Mouse (Mus musculus): Measurements from ENCODE around the gene Pemt. TPM values are rescaled to one million over a fixed set of nuclear protein-coding genes. Genes with fewer than 3 reads are reported as not detected.
A peak's percentile ranks its signal among the peaks of the same experiment; 100 is the strongest.

Pemt gene
- polyA plus RNA-seq, 1 experiment from 2014 or later: 592 TPM

DNA sequence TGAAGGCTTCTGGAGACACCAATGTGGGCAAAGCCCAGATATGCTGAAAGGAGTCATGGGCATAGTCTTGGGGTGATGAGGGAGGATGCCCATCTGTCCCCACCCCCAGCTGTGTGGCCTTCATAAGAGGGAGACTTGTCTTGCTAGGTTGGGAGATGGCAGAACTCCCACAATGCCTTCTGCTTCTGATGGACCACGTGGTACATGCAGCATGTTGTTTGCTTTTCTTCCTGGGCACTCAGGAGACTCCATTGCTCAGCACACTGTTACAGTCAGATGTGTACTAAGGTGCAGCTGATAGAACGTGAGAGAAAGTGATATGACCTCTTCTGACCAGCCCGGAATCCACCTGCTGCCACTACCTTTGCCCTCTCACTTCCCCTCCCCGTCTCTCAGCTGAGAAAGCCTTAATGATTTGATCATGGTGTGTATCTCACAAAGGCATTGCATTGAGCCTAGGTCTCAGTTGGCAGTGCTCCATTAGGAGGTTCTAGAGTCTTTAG, 15.3 kb upstream of the Pemt start:
- H3K4me3 ChIP-seq (ENCODE audit: low read depth, low read length): no peak overlapping the region
- H3K9ac ChIP-seq (replicated peaks): no peak overlapping the region
- no peak for DNase-seq
- WGBS (ENCODE audit: insufficient replicate concordance): 51% methylated on average over 4 of the region's 4 CpGs
- TF ChIP-seq EP300 (IDR thresholded peaks at IDR 0.05; ENCODE audit: low read depth) (no peak), CTCF (IDR thresholded peaks at IDR 0.05; ENCODE audit: low read depth) (no peak)
- no peak overlapping the region for H3K27ac ChIP-seq (ENCODE audit: low read depth)
- peaks cover 6% of the 10 kb centered on the region; the same call in 1 of the 2 replicates for H3K4me1 ChIP-seq (ENCODE audit: insufficient read depth)
- H3K9me3 ChIP-seq (ENCODE audit: low read length): no peaks in the 10 kb centered on the region
- no peaks in the 10 kb centered on the region for H3K36me3 ChIP-seq (replicated peaks; ENCODE audit: insufficient read depth, low read length)
- no peaks in the 10 kb centered on the region for H3K27me3 ChIP-seq (ENCODE audit: insufficient read depth, low read length)
- H3K4me2 ChIP-seq (ENCODE audit: low read depth, low read length): no peak overlapping the region
- no peak for ATAC-seq

DNA sequence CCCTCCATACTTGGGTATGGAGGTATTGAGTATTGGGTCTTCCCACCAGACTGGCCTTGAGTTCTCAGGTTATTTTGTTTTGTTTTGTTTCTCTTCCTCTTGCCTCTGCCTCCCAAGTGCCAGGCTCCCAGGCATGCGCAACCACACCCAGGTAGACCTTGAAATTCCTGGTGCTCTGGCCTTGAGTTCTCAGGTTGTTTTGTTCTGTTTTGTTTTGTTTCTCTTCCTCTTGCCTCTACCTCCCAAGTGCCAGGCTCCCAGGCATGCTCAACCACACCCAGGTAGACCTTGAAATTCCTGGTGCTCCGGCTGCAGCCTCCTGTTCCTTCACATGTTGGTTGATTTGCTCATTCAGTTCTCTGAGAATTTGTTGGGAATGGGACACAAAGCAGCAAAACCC, 13.7 kb upstream of the Pemt start:
- ATAC-seq: no peak
- WGBS (ENCODE audit: insufficient replicate concordance): 90% methylated on average over 2 of the region's 2 CpGs

GRCm38 (mm10) chr11:60058441-60058840, 12.2 kb upstream of the Pemt start:
- DNase-seq (no peak), ATAC-seq (no peak)
- Histone ChIP-seq H3K27ac (ENCODE audit: low read depth) (no peak overlapping the region), H3K36me3 (replicated peaks; ENCODE audit: insufficient read depth, low read length) (no peaks in the 10 kb centered on the region), H3K9ac (replicated peaks) (no peak overlapping the region), H3K4me2 (ENCODE audit: low read depth, low read length) (no peak overlapping the region), H3K27me3 (ENCODE audit: insufficient read depth, low read length) (no peaks in the 10 kb centered on the region), H3K4me3 (ENCODE audit: low read depth, low read length) (no peak overlapping the region), H3K4me1 (ENCODE audit: insufficient read depth) (0 out of 2 replicates have a peak, but pooled peaks cover 3% of the 10 kb centered on the region), H3K9me3 (ENCODE audit: low read length) (no peaks in the 10 kb centered on the region)
- TF ChIP-seq EP300 (IDR thresholded peaks at IDR 0.05; ENCODE audit: low read depth): no peak
- TF ChIP-seq CTCF (IDR thresholded peaks at IDR 0.05; ENCODE audit: low read depth): no peak
- WGBS (ENCODE audit: insufficient replicate concordance): 64% methylated on average over 10 of the region's 10 CpGs

More for the DNA sequence above, 13.7 kb upstream of the Pemt start:
- no peaks in the 10 kb centered on the region for H3K9me3 ChIP-seq (ENCODE audit: low read length)
- H3K4me2 ChIP-seq (ENCODE audit: low read depth, low read length): no peak overlapping the region
- H3K4me1 ChIP-seq (ENCODE audit: insufficient read depth): peaks cover 6% of the 10 kb centered on the region; the same call in 1 of the 2 replicates
- no peak overlapping the region for H3K9ac ChIP-seq (replicated peaks)
- no peak overlapping the region for H3K27ac ChIP-seq (ENCODE audit: low read depth)
- no peaks in the 10 kb centered on the region for H3K27me3 ChIP-seq (ENCODE audit: insufficient read depth, low read length)
- TF ChIP-seq EP300 (IDR thresholded peaks at IDR 0.05; ENCODE audit: low read depth) (no peak), CTCF (IDR thresholded peaks at IDR 0.05; ENCODE audit: low read depth) (no peak)
- no peak overlapping the region for H3K4me3 ChIP-seq (ENCODE audit: low read depth, low read length)
- H3K36me3 ChIP-seq (replicated peaks; ENCODE audit: insufficient read depth, low read length): no peaks in the 10 kb centered on the region
- DNase-seq: no peak

- WGBS (ENCODE audit: insufficient replicate concordance): 76% methylated on average over 2 of the region's 2 CpGs
- H3K4me2 ChIP-seq (ENCODE audit: low read depth, low read length): no peak overlapping the region
- no peak for TF ChIP-seq EP300 (IDR thresholded peaks at IDR 0.05; ENCODE audit: low read depth)
- TF ChIP-seq CTCF (IDR thresholded peaks at IDR 0.05; ENCODE audit: low read depth): no peak
- H3K9ac ChIP-seq (replicated peaks): no peak overlapping the region
- no peaks in the 10 kb centered on the region for H3K9me3 ChIP-seq (ENCODE audit: low read length)
- H3K36me3 ChIP-seq (replicated peaks; ENCODE audit: insufficient read depth, low read length): no peaks in the 10 kb centered on the region
- H3K4me3 ChIP-seq (ENCODE audit: low read depth, low read length): no peak overlapping the region
- DNase-seq (no peak), ATAC-seq (no peak)
- no peak overlapping the region for H3K27ac ChIP-seq (ENCODE audit: low read depth)
- H3K4me1 ChIP-seq (ENCODE audit: insufficient read depth): 0 out of 2 replicates have a peak, but pooled peaks cover 3% of the 10 kb centered on the region
- H3K27me3 ChIP-seq (ENCODE audit: insufficient read depth, low read length): no peaks in the 10 kb centered on the region
Observed at GRCm38 (mm10) chr11:60057987-60058386, 11.7 kb upstream of the Pemt start.

DNA sequence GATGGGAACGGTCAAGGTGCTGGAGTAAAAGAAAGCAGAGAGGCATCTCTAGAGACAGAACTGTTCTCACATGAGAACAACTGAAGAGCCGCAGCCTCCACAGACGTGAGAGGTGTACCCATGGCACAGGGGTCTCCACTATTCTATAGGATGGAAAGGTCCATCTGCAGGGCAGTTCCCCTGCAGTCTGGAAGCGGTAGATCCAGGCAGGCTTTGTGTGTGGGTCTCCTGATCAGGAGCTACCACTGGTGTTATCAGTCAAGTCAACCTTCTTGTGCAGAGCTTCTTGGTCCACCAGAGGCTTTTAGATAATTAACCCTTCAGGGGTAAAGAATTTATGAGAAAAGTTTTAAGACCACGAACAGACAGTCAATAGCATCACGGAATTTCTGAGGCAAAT, 10.2 kb upstream of the Pemt start:
- no peaks in the 10 kb centered on the region for H3K9me3 ChIP-seq (ENCODE audit: low read length)
- H3K27me3 ChIP-seq (ENCODE audit: insufficient read depth, low read length): no peaks in the 10 kb centered on the region
- DNase-seq: no peak
- H3K9ac ChIP-seq (replicated peaks): no peak overlapping the region
- H3K4me2 ChIP-seq (ENCODE audit: low read depth, low read length): no peak overlapping the region
- 60% methylated on average over 6 of the region's 6 CpGs for WGBS (ENCODE audit: insufficient replicate concordance)
- no peak overlapping the region for H3K27ac ChIP-seq (ENCODE audit: low read depth)
- no peak for ATAC-seq
- TF ChIP-seq EP300 (IDR thresholded peaks at IDR 0.05; ENCODE audit: low read depth): no peak
- no peak for TF ChIP-seq CTCF (IDR thresholded peaks at IDR 0.05; ENCODE audit: low read depth)
- no peaks in the 10 kb centered on the region for H3K4me1 ChIP-seq (ENCODE audit: insufficient read depth)
- no peak overlapping the region for H3K4me3 ChIP-seq (ENCODE audit: low read depth, low read length)
- no peaks in the 10 kb centered on the region for H3K36me3 ChIP-seq (replicated peaks; ENCODE audit: insufficient read depth, low read length)

GRCm38 (mm10) chr11:60048841-60049240, 2.6 kb upstream of the Pemt start:
- WGBS (ENCODE audit: insufficient replicate concordance): 59% methylated on average over 2 of the region's 2 CpGs
- H3K9me3 ChIP-seq (ENCODE audit: low read length): no peaks in the 10 kb centered on the region
- peaks cover 22% of the 10 kb centered on the region for H3K4me1 ChIP-seq (ENCODE audit: insufficient read depth)
- no peak overlapping the region for H3K9ac ChIP-seq (replicated peaks)
- TF ChIP-seq CTCF (IDR thresholded peaks at IDR 0.05; ENCODE audit: low read depth): no peak
- no peak for TF ChIP-seq EP300 (IDR thresholded peaks at IDR 0.05; ENCODE audit: low read depth)
- H3K27me3 ChIP-seq (ENCODE audit: insufficient read depth, low read length): no peaks in the 10 kb centered on the region
- ATAC-seq (0 out of 2 replicates have a peak, but pooled peaks have one; percentile 11), DNase-seq (no peak)
- H3K36me3 ChIP-seq (replicated peaks; ENCODE audit: insufficient read depth, low read length): no peaks in the 10 kb centered on the region
- no peak overlapping the region for H3K4me2 ChIP-seq (ENCODE audit: low read depth, low read length)
- H3K4me3 ChIP-seq (ENCODE audit: low read depth, low read length): no peak overlapping the region
- peak overlapping the region; percentile 69 for H3K27ac ChIP-seq (ENCODE audit: low read depth)

Measured in liver, postnatal 0 days (tissue).